In the genomic region with DNA sequence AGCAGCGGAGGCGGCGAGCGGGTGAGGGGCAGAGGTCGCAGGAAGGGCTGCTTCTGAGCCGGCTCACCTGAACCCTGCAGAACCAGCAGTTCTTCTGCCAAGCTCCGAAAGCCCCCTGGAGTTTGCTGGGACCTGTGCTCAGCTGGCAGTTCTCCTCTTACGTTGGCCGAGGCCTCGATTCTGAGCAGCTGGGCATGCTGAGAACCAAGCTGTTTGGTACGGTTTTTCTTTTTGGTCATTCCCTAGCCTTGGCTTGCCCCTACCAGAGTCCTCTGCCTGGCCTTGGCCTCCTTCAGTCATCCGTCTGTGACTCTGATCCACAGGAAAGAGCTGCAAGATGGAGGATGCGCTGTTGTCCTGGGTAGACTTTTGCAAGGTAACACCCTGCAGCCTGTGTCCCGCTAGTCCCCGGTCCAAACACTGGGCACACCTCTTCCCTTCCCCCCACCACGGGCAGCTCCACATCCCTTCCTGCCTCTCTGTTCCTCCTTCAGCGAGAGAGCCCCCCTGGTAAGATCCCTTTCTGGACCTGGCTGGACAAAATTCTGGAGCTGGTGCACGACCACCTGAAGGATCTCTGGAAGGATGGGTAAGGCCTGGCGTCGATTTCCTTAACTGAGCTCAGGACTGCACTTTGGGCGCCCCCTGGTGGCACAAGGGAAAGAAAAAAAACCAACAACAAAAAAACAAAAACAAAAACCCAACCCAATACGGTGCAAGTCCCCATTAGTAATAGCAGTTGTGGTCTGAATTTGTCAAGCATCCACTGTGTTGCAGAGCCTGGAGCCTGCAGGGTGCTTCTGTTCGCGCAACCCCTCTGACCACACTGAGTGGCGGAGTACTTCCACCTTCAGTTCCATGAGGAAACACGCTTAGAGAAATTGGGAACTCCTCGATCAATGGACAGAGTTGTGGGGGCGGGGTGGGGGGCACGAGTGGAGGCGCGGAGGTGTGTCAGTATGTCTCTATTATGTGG, we compare ENCODE assay signal across 8 mouse cellular contexts. TPM values are rescaled to one million over a fixed set of nuclear protein-coding genes. Genes with fewer than 3 reads are reported as not detected.
A peak's percentile ranks its signal among the peaks of the same experiment; 100 is the strongest.
DNase-seq lines count a peak whose midpoint lies in the region; ATAC-seq lines count a peak whose summit lies in the region.

No protein-coding gene starts in this region.

- no peaks in the 10 kb centered on the region for H3K27me3 ChIP-seq in intestine, embryonic 14.5 days (replicated peaks; ENCODE audit: control insufficient read depth, insufficient read depth, low read length)
- no peaks in the 10 kb centered on the region for H3K27me3 ChIP-seq in intestine, embryonic 16.5 days (replicated peaks; ENCODE audit: control insufficient read depth, insufficient read depth, low read length)
- no peaks in the 10 kb centered on the region for H3K27me3 ChIP-seq in heart, embryonic 13.5 days (replicated peaks)

- DNase-seq in intestine, embryonic 14.5 days (ENCODE audit: low spot score) = peak; percentile 84
- peak; percentile 72 for DNase-seq in adrenal gland, postnatal 25 days
- DNase-seq in embryo, embryonic 11.5 days (ENCODE audit: low read depth, low spot score) = peak; percentile 65
- DNase-seq in layer of hippocampus, postnatal 36 days = peak; percentile 40 to 57
- DNase-seq in skeletal muscle tissue, adult 2 months (ENCODE audit: low read depth, low spot score) = peak; percentile 32

- no peak overlapping the region for H3K27ac ChIP-seq in intestine, embryonic 14.5 days (ENCODE audit: low read depth)
- H3K27ac ChIP-seq in intestine, embryonic 16.5 days (ENCODE audit: low read length) = no peak overlapping the region
- H3K27ac ChIP-seq in heart, embryonic 13.5 days (replicated peaks) = no peak overlapping the region

- no peak for ATAC-seq in intestine, embryonic 14.5 days (replicated peaks; ENCODE audit: low FRiP score, low TSS enrichment, low read depth)
- no peak for ATAC-seq in intestine, embryonic 16.5 days
- no peak for ATAC-seq in heart, embryonic 13.5 days (ENCODE audit: extremely low read depth, insufficient number of reproducible peaks, low FRiP score, low TSS enrichment)
- peak; percentile 70 for ATAC-seq in megakaryocyte, adult 5-6 weeks (ENCODE audit: poor library complexity, severe bottlenecking)

- peaks cover 35% of the 10 kb centered on the region for H3K36me3 ChIP-seq in intestine, embryonic 14.5 days (ENCODE audit: control insufficient read depth, insufficient read depth, low read length)
- peaks cover 14% of the 10 kb centered on the region for H3K36me3 ChIP-seq in intestine, embryonic 16.5 days (ENCODE audit: control insufficient read depth, insufficient read depth, low read length)
- peaks cover 93% of the 10 kb centered on the region for H3K36me3 ChIP-seq in heart, embryonic 13.5 days

- WGBS in intestine, embryonic 14.5 days = 67% methylated on average over 31 of the region's 31 CpGs
- WGBS in intestine, embryonic 16.5 days = 66% methylated on average over 31 of the region's 31 CpGs
- WGBS in heart, embryonic 13.5 days = 63% methylated on average over 31 of the region's 31 CpGs

- no peak overlapping the region for H3K4me2 ChIP-seq in intestine, embryonic 14.5 days (ENCODE audit: low read length)
- H3K4me2 ChIP-seq in intestine, embryonic 16.5 days (ENCODE audit: low read depth, low read length) = no peak overlapping the region
- no peak overlapping the region for H3K4me2 ChIP-seq in heart, embryonic 13.5 days

- no peak overlapping the region for H3K9ac ChIP-seq in intestine, embryonic 14.5 days (ENCODE audit: low read length)
- H3K9ac ChIP-seq in intestine, embryonic 16.5 days (ENCODE audit: low read depth, low read length) = no peak overlapping the region
- H3K9ac ChIP-seq in heart, embryonic 13.5 days = 0 out of 2 replicates have a peak overlapping the region, but pooled peaks have one; percentile 14

- no peaks in the 10 kb centered on the region for H3K4me1 ChIP-seq in intestine, embryonic 14.5 days (replicated peaks; ENCODE audit: control insufficient read depth, insufficient read depth, low read length)
- no peaks in the 10 kb centered on the region for H3K4me1 ChIP-seq in intestine, embryonic 16.5 days (ENCODE audit: control insufficient read depth, insufficient read depth, low read length)
- no peaks in the 10 kb centered on the region for H3K4me1 ChIP-seq in heart, embryonic 13.5 days

- H3K4me3 ChIP-seq in intestine, embryonic 14.5 days (ENCODE audit: low read depth, low read length) = no peak overlapping the region
- H3K4me3 ChIP-seq in intestine, embryonic 16.5 days (ENCODE audit: low read length) = no peak overlapping the region
- H3K4me3 ChIP-seq in heart, embryonic 13.5 days = no peak overlapping the region

- H3K9me3 ChIP-seq in intestine, embryonic 14.5 days (ENCODE audit: control insufficient read depth, low read length) = no peaks in the 10 kb centered on the region
- H3K9me3 ChIP-seq in intestine, embryonic 16.5 days (ENCODE audit: control insufficient read depth, low read length) = no peaks in the 10 kb centered on the region
- H3K9me3 ChIP-seq in heart, embryonic 13.5 days = no peaks in the 10 kb centered on the region; the same call in 1 of the 2 replicates

RNA-seq across cellular contexts. Expression of a gene that starts 13.5 kb away (rescaled TPM):
- polyA plus RNA-seq in intestine, embryonic 14.5 days (2014; fragmentation: Nextera tagmentation; extraction: Ambion mirVana) = 12.0 and 12.8 TPM in 2 replicates
- 16.4 and 18.0 TPM in 2 replicates for polyA plus RNA-seq in intestine, embryonic 16.5 days (2015; fragmentation: Nextera tagmentation; extraction: Ambion mirVana)
- total RNA-seq in adrenal gland, postnatal 25 days (2021) = 37.2 and 52.6 TPM in 2 replicates
- 9.7 and 9.8 TPM in 2 replicates for polyA plus RNA-seq in heart, embryonic 13.5 days (2015; fragmentation: Nextera tagmentation; extraction: Ambion mirVana)
- total RNA-seq in layer of hippocampus, postnatal 36 days (2021) = 10 to 100 TPM; 30.6 to 36.0 TPM
- 25.5 and 28.5 TPM in 2 replicates for total RNA-seq in megakaryocyte, adult 5-6 weeks (2015)
- 20.2 and 33.6 TPM in 2 replicates for total RNA-seq in megakaryocyte, adult 5-6 weeks (2017)

RNA-seq across cellular contexts. Expression of a gene that starts 14.7 kb away (rescaled TPM):
- 0.77 TPM in 2 replicates for polyA plus RNA-seq in intestine, embryonic 14.5 days (2014; fragmentation: Nextera tagmentation; extraction: Ambion mirVana)
- polyA plus RNA-seq in intestine, embryonic 16.5 days (2015; fragmentation: Nextera tagmentation; extraction: Ambion mirVana) = 0.44 and 0.53 TPM in 2 replicates
- total RNA-seq in adrenal gland, postnatal 25 days (2021) = not detected in 2 replicates
- polyA plus RNA-seq in heart, embryonic 13.5 days (2015; fragmentation: Nextera tagmentation; extraction: Ambion mirVana) = 1.8 and 2.6 TPM in 2 replicates
- under 1 TPM in 1 of 2 experiments, not detected in 1; 0.38 TPM for total RNA-seq in layer of hippocampus, postnatal 36 days (2021)
- not detected in 2 replicates for total RNA-seq in megakaryocyte, adult 5-6 weeks (2015)
- 0.12 TPM in 1 of 2 replicates, not detected in the other for total RNA-seq in megakaryocyte, adult 5-6 weeks (2017)

RNA-seq across cellular contexts. Expression of a gene that starts 15.4 kb away (rescaled TPM):
- 0.15 TPM in 1 of 2 replicates, not detected in the other for polyA plus RNA-seq in intestine, embryonic 14.5 days (2014; fragmentation: Nextera tagmentation; extraction: Ambion mirVana)
- 1.5 and 3.5 TPM in 2 replicates for polyA plus RNA-seq in intestine, embryonic 16.5 days (2015; fragmentation: Nextera tagmentation; extraction: Ambion mirVana)
- 9.7 and 10.0 TPM in 2 replicates for total RNA-seq in adrenal gland, postnatal 25 days (2021)
- 0.27 and 1.7 TPM in 2 replicates for polyA plus RNA-seq in heart, embryonic 13.5 days (2015; fragmentation: Nextera tagmentation; extraction: Ambion mirVana)
- not detected for total RNA-seq in layer of hippocampus, postnatal 36 days (2021)
- 0.21 TPM in 1 of 2 replicates, not detected in the other for total RNA-seq in megakaryocyte, adult 5-6 weeks (2015)
- total RNA-seq in megakaryocyte, adult 5-6 weeks (2017) = not detected in 2 replicates

RNA-seq across cellular contexts. Expression of a gene that starts 19.2 kb away (rescaled TPM):
- 32.7 and 35.0 TPM in 2 replicates for polyA plus RNA-seq in intestine, embryonic 14.5 days (2014; fragmentation: Nextera tagmentation; extraction: Ambion mirVana)
- polyA plus RNA-seq in intestine, embryonic 16.5 days (2015; fragmentation: Nextera tagmentation; extraction: Ambion mirVana) = 24.7 and 25.5 TPM in 2 replicates
- total RNA-seq in adrenal gland, postnatal 25 days (2021) = 28.9 and 32.7 TPM in 2 replicates
- polyA plus RNA-seq in heart, embryonic 13.5 days (2015; fragmentation: Nextera tagmentation; extraction: Ambion mirVana) = 24.9 and 25.7 TPM in 2 replicates
- total RNA-seq in layer of hippocampus, postnatal 36 days (2021) = 10 to 100 TPM; 14.0 to 16.7 TPM
- 17.3 and 17.7 TPM in 2 replicates for total RNA-seq in megakaryocyte, adult 5-6 weeks (2015)
- 14.0 and 14.9 TPM in 2 replicates for total RNA-seq in megakaryocyte, adult 5-6 weeks (2017)

RNA-seq across cellular contexts. Expression of a gene that starts 30.0 kb away (rescaled TPM):
- polyA plus RNA-seq in intestine, embryonic 14.5 days (2014; fragmentation: Nextera tagmentation; extraction: Ambion mirVana) = 0.30 TPM in 2 replicates
- 0.18 and 0.20 TPM in 2 replicates for polyA plus RNA-seq in intestine, embryonic 16.5 days (2015; fragmentation: Nextera tagmentation; extraction: Ambion mirVana)
- total RNA-seq in adrenal gland, postnatal 25 days (2021) = 0.30 and 2.8 TPM in 2 replicates
- polyA plus RNA-seq in heart, embryonic 13.5 days (2015; fragmentation: Nextera tagmentation; extraction: Ambion mirVana) = 0.10 and 0.17 TPM in 2 replicates
- total RNA-seq in layer of hippocampus, postnatal 36 days (2021) = not detected
- total RNA-seq in megakaryocyte, adult 5-6 weeks (2015) = 0.36 TPM in 1 of 2 replicates, not detected in the other
- 1.2 TPM in 1 of 2 replicates, not detected in the other for total RNA-seq in megakaryocyte, adult 5-6 weeks (2017)

Comparison
In these comparisons a context has a peak if more than half of its experiments do, and no peak if none do; other contexts are left out.
1. DNase-seq: peak in every context shown above with its lines; median percentile 84 in intestine, embryonic 14.5 days; 72 in adrenal gland, postnatal 25 days; 65 in embryo, embryonic 11.5 days; 48 in layer of hippocampus, postnatal 36 days; 32 in skeletal muscle tissue, adult 2 months.